Mouse (Mus musculus) yolk sac, embryonic 10.5 days (tissue): Measurements from ENCODE around the gene Gm3476.
"Not testable (repeated sequence)": the region's sequence is repeated elsewhere in the genome, so short reads cannot be mapped to it uniquely, and the experiment has no call there.

ENCODE experiments used
- DNase-seq: peaks from one replicate; pipeline ENCODE4 v3.0.0-alpha.2; 2017; ENCODE audit warnings: low spot score

The Gm3476 gene

DNA sequence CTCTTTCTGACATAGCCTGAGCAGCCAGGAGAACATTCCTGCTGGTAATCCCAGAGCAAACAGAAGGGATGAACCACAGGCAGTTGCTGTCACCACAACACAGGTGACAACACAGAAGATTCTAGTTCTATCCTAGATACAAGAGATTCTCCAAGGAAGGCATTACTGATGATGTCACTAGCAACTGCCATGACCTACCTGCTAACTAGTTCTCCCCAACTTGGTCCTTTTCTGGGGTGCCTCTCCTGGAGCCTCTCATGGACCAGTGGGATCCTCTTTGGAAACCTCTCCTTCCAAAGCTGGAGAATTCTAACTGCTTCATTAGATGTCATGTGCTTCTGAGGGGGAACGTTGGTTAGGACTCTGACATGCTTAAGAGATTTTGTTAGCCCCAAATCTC, at the start of gene Gm3476:
Gene Gm3476, minus strand, starts transcription at position 101 of the 400 bp plus-strand sequence.
- not testable (repeated sequence) for DNase-seq

- not testable (repeated sequence) for DNase-seq
Observed at GRCm38 (mm10) chr14:6163538-6163937, 37.9 kb upstream of the Gm3476 start.

GRCm38 (mm10) chr14:6161085-6161484, 35.5 kb upstream of the Gm3476 start:
- DNase-seq: not testable (repeated sequence)

GRCm38 (mm10) chr14:6108272-6108925, 17.2 kb downstream of the Gm3476 start, which contains the start of gene Gm3468:
Gm3468 (minus strand) TSS chr14:6108665.
- peak; percentile 65 for DNase-seq

DNA sequence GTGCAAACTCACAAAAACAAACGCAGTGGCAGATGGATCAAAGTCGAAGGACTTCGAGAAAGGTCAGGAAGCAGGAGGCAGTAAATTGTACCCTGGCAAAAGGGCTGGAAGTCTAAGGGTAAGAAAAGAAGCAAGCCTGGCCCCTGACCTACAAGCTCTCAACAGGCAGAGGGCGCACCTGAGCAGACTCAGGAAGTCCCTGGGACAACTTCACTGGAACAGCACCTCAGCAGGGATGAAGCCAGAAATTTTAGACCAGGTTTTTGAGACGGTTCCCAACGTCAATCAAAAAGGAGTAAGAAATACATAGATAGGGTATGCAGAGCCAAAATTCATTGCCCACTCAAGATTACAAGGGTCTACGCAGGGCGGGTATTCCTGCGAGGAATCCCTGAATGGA, 18.1 kb downstream of the Gm3476 start:
- peak; percentile 0 for DNase-seq

DNA sequence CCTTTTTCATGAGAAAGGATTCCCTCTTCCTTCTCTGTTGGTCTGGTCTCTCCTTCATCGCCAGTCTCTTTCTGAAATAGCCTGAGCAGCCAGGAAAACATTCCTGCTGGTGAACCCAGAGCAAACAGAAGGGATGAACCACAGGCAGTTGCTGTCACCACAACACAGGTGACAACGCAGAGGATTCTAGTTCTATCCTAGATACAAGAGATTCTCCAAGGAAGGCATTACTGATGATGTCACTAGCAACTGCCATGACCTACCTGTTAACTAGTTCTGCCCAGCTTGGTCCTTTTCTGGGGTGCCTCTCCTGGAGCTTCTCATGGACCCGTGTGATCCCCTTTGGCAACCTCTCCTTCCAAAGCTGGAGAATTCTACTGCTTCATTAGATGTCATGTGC, 31.8 kb downstream of the Gm3476 start, which contains the start of gene Gm8206:
Gene Gm8206, minus strand, starts transcription at position 101 of the 400 bp plus-strand sequence.
- not testable (repeated sequence) for DNase-seq

DNA sequence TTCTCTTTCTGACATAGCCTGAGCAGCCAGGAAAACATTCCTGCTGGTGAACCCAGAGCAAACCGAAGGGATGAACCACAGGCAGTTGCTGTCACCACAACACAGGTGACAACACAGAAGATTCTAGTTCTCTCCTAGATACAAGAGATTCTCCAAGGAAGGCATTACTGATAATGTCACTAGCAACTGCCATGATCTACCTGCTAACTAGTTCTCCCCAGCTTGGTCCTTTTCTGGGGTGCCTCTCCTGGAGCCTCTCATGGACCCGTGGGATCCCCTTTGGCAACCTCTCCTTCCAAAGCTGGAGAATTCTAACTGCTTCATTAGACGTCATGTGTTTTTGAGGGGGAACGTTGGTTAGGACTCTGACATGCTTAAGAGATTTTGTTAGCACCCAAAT, 67.4 kb downstream of the Gm3476 start, which contains the start of gene Gm6337:
Gene Gm6337, minus strand, starts transcription at position 101 of the 400 bp plus-strand sequence.
- not testable (repeated sequence) for DNase-seq
